Mouse (Mus musculus) forebrain, embryonic 16.5 days (tissue): ENCODE measurements around the gene Tmem184b. TPM values are rescaled to one million over a fixed set of nuclear protein-coding genes. Genes with fewer than 3 reads are reported as not detected.

Experiments used
- ATAC-seq: fragments of 200-750 bp; cut with Nextera tagmentation; 2 replicates; pipeline ENCODE4 v1.8.0; 2017; ENCODE audit warnings: mild to moderate bottlenecking, moderate library complexity
- H3K27ac ChIP-seq: fragments of 300-500 bp; sonication (generic); 2 replicates; pipeline ENCODE4 v1.5.1; 2014; ENCODE audit warnings: low read length, control low read depth
- H3K27me3 ChIP-seq: fragments of 300-500 bp; sonication (generic); replicated peaks from 2 replicates; pipeline ENCODE4 v1.6.1; 2014; ENCODE audit warnings: low read length; ENCODE audit not compliant: control insufficient read depth, insufficient read depth
- H3K36me3 ChIP-seq: fragments of 300-500 bp; sonication (generic); 2 replicates; pipeline ENCODE4 v1.6.1; 2014; ENCODE audit not compliant: control insufficient read depth, insufficient read depth
- H3K4me1 ChIP-seq: fragments of 300-500 bp; sonication (generic); replicated peaks from 2 replicates; pipeline ENCODE4 v1.6.1; 2014; ENCODE audit warnings: low read length; ENCODE audit not compliant: control insufficient read depth, insufficient read depth
- H3K4me2 ChIP-seq: fragments of 300-500 bp; sonication (generic); 2 replicates; pipeline ENCODE4 v1.6.1; 2014; ENCODE audit warnings: mild to moderate bottlenecking, low read length, control low read depth
- H3K4me3 ChIP-seq: fragments of 300-500 bp; sonication (generic); replicated peaks from 2 replicates; pipeline ENCODE4 v1.5.1; 2014; ENCODE audit warnings: mild to moderate bottlenecking, low read length, control low read depth
- H3K9ac ChIP-seq: fragments of 300-500 bp; sonication (generic); replicated peaks from 2 replicates; pipeline ENCODE4 v1.6.1; 2014; ENCODE audit warnings: low read depth, low read length, control low read depth
- H3K9me3 ChIP-seq: fragments of 300-500 bp; sonication (generic); 2 replicates; pipeline ENCODE4 v1.6.1; 2016; ENCODE audit warnings: low read length; ENCODE audit not compliant: control insufficient read depth
- WGBS: fragments of 180-500 bp; shearing (Covaris S2); extraction: QIAGEN DNeasy Blood & Tissue Kit; methylation state at CpG from one replicate; pipeline ENCODE4 v1.1.7; 2014; 5-methylcytosine and 5-hydroxymethylcytosine counted together
- polyA plus RNA-seq: library from polyadenylated mRNA; unstranded; fragments of >200 nt; fragmentation: Nextera tagmentation; extraction: Ambion mirVana; gene quantifications from 2 replicates; pipeline ENCODE4 v1.2.1, GENCODE M21; 2015

Tmem184b gene
- polyA plus RNA-seq, 1 experiment from 2014 or later = 43.4 TPM

GRCm38 (mm10) chr15:79328939-79329275 is 74.5 kb downstream of the Tmem184b start:
- Histone ChIP-seq H3K4me1 (peaks cover 8% of the 10 kb centered on the region), H3K4me3 (no peak overlapping the region), H3K4me2 (no peak overlapping the region), H3K27ac (no peak overlapping the region), H3K36me3 (no peaks in the 10 kb centered on the region), H3K9me3 (no peaks in the 10 kb centered on the region), H3K27me3 (no peaks in the 10 kb centered on the region), H3K9ac (no peak overlapping the region)
- WGBS = 97% methylated on average over 4 of the region's 4 CpGs
- no peak for ATAC-seq

GRCm38 (mm10) chr15:79328058-79328938 is 75.1 kb downstream of the Tmem184b start, which contains the start of gene Pla2g6:
TSS of gene Pla2g6 (minus strand) at chr15:79328390.
- peak; percentile 98 for ATAC-seq
- 4% methylated on average over 46 of the region's 46 CpGs for WGBS
- H3K36me3 ChIP-seq = no peaks in the 10 kb centered on the region

GRCm38 (mm10) chr15:79326971-79327961 is 76.1 kb downstream of the Tmem184b start:
- Histone ChIP-seq H3K4me2 (peak overlapping the region; percentile 59), H3K36me3 (no peaks in the 10 kb centered on the region), H3K9me3 (no peaks in the 10 kb centered on the region), H3K9ac (peak overlapping the region; percentile 62), H3K4me3 (peak overlapping the region; percentile 64), H3K27me3 (no peaks in the 10 kb centered on the region), H3K4me1 (peaks cover 8% of the 10 kb centered on the region), H3K27ac (peak overlapping the region; percentile 83)
- peak; percentile 29; the same call in 1 of the 2 replicates for ATAC-seq
- 7% methylated on average over 20 of the region's 20 CpGs for WGBS

More at GRCm38 (mm10) chr15:79328058-79328938, 75.1 kb downstream of the Tmem184b start, which contains the start of gene Pla2g6:
- peaks cover 8% of the 10 kb centered on the region for H3K4me1 ChIP-seq
- peak within 1 kb of the TSS; percentile 64 for H3K4me3 ChIP-seq
- no peaks in the 10 kb centered on the region for H3K27me3 ChIP-seq
- H3K27ac ChIP-seq = peak within 1 kb of the TSS; percentile 83
- peak within 1 kb of the TSS; percentile 59 for H3K4me2 ChIP-seq
- no peaks in the 10 kb centered on the region for H3K9me3 ChIP-seq
- H3K9ac ChIP-seq = peak within 1 kb of the TSS; percentile 62

- H3K27ac ChIP-seq = no peak overlapping the region
- no peak overlapping the region for H3K4me3 ChIP-seq
- H3K4me1 ChIP-seq = peaks cover 8% of the 10 kb centered on the region
- ATAC-seq = no peak
- H3K27me3 ChIP-seq = no peaks in the 10 kb centered on the region
- H3K9me3 ChIP-seq = no peaks in the 10 kb centered on the region
- 71% methylated on average over 4 of the region's 4 CpGs for WGBS
- H3K9ac ChIP-seq = no peak overlapping the region; the same call in 1 of the 2 replicates
- no peak overlapping the region for H3K4me2 ChIP-seq
- no peaks in the 10 kb centered on the region for H3K36me3 ChIP-seq
Measured at GRCm38 (mm10) chr15:79326264-79326663, 77.1 kb downstream of the Tmem184b start.

GRCm38 (mm10) chr15:79325742-79326141 is 77.6 kb downstream of the Tmem184b start:
- 89% methylated on average over 3 of the region's 3 CpGs for WGBS
- no peaks in the 10 kb centered on the region for H3K9me3 ChIP-seq

GRCm38 (mm10) chr15:79324373-79324772 is 79.0 kb downstream of the Tmem184b start:
- no peak for ATAC-seq
- Histone ChIP-seq H3K27ac (no peak overlapping the region), H3K4me2 (no peak overlapping the region), H3K36me3 (no peaks in the 10 kb centered on the region), H3K4me3 (no peak overlapping the region), H3K9ac (no peak overlapping the region), H3K4me1 (peaks cover 8% of the 10 kb centered on the region), H3K27me3 (no peaks in the 10 kb centered on the region), H3K9me3 (no peaks in the 10 kb centered on the region)
- 96% methylated on average over 3 of the region's 3 CpGs for WGBS

More at GRCm38 (mm10) chr15:79325742-79326141, 77.6 kb downstream of the Tmem184b start:
- no peak for ATAC-seq
- Histone ChIP-seq H3K4me3 (no peak overlapping the region), H3K4me1 (peaks cover 8% of the 10 kb centered on the region), H3K36me3 (no peaks in the 10 kb centered on the region), H3K9ac (no peak overlapping the region), H3K27me3 (no peaks in the 10 kb centered on the region), H3K27ac (no peak overlapping the region), H3K4me2 (no peak overlapping the region)

- no peak for ATAC-seq
- H3K9me3 ChIP-seq = no peaks in the 10 kb centered on the region
- no peak overlapping the region for H3K4me3 ChIP-seq
- H3K27ac ChIP-seq = no peak overlapping the region
- peaks cover 8% of the 10 kb centered on the region for H3K4me1 ChIP-seq
- H3K36me3 ChIP-seq = no peaks in the 10 kb centered on the region
- H3K9ac ChIP-seq = no peak overlapping the region
- no peak overlapping the region for H3K4me2 ChIP-seq
- 80% methylated on average over 4 of the region's 4 CpGs for WGBS
- H3K27me3 ChIP-seq = no peaks in the 10 kb centered on the region
Measured at GRCm38 (mm10) chr15:79323791-79324155, 79.6 kb downstream of the Tmem184b start.

GRCm38 (mm10) chr15:79322991-79323790 is 80.2 kb downstream of the Tmem184b start:
- Histone ChIP-seq H3K4me3 (no peak overlapping the region), H3K27me3 (no peaks in the 10 kb centered on the region), H3K4me1 (peaks cover 8% of the 10 kb centered on the region), H3K36me3 (no peaks in the 10 kb centered on the region), H3K9ac (no peak overlapping the region), H3K27ac (no peak overlapping the region), H3K9me3 (no peaks in the 10 kb centered on the region), H3K4me2 (no peak overlapping the region)
- ATAC-seq = no peak
- WGBS = 78% methylated on average over 6 of the region's 6 CpGs
